Mouse (Mus musculus) heart, adult 2 months (tissue): ENCODE data around the gene Btnl9. TPM values are rescaled to one million over a fixed set of nuclear protein-coding genes. Genes with fewer than 3 reads are reported as not detected.

Experiments
- DNase-seq, 2 experiments: peaks; one replicate each; pipeline ENCODE4 v3.0.0; 2021
- H3K27ac ChIP-seq: fragments of 200-600 bp; 2 replicates; pipeline ENCODE4 v1.8.1; 2022
- H3K27me3 ChIP-seq: fragments of 200-500 bp; 2 replicates; pipeline ENCODE4 v1.6.1; 2012; ENCODE audit warnings: mild to moderate bottlenecking, low read length, inconsistent platforms, mixed read lengths; ENCODE audit not compliant: control insufficient read depth, insufficient read depth
- H3K36me3 ChIP-seq: fragments of 200-500 bp; 2 replicates; pipeline ENCODE4 v1.6.1; 2012; ENCODE audit warnings: low read length, inconsistent platforms; ENCODE audit not compliant: control insufficient read depth, insufficient read depth
- H3K4me1 ChIP-seq: fragments of 200-500 bp; 2 replicates; pipeline ENCODE4 v1.6.1; 2011; ENCODE audit warnings: low read length; ENCODE audit not compliant: control insufficient read depth, insufficient read depth
- H3K4me3 ChIP-seq: fragments of 200-600 bp; 2 replicates; pipeline ENCODE4 v1.8.1; 2022
- H3K79me2 ChIP-seq: fragments of 200-500 bp; replicated peaks from 2 replicates; pipeline ENCODE4 v1.6.1; 2012; ENCODE audit warnings: mild to moderate bottlenecking, inconsistent platforms, low read length, moderate library complexity, mixed read lengths; ENCODE audit not compliant: control insufficient read depth, insufficient read depth
- H3K9ac ChIP-seq: fragments of 200-500 bp; 2 replicates; pipeline ENCODE4 v1.6.1; 2012; ENCODE audit warnings: low read depth, mild to moderate bottlenecking, control low read depth, inconsistent platforms, low read length, mixed read lengths
- CTCF ChIP-seq: fragments of 200-600 bp; IDR thresholded peaks from 2 replicates; pipeline ENCODE4 v1.8.1; 2022; ENCODE audit warnings: antibody characterized with exemption, mild to moderate bottlenecking, moderate library complexity
- EP300 ChIP-seq: fragments of 200-500 bp; IDR thresholded peaks from 2 replicates; pipeline ENCODE4 v1.6.1; 2011; ENCODE audit warnings: low read depth, low read length, control low read depth; ENCODE audit not compliant: insufficient read depth
- POLR2A ChIP-seq: fragments of 200-500 bp; IDR thresholded peaks from 2 replicates; pipeline ENCODE4 v1.6.1; 2011; ENCODE audit warnings: mild to moderate bottlenecking, low read depth, low read length, control low read depth; ENCODE audit not compliant: insufficient read depth
- WGBS: fragments of 180-500 bp; shearing (Covaris S2); methylation state at CpG from one replicate; pipeline ENCODE4 v1.1.7; 2018; 5-methylcytosine and 5-hydroxymethylcytosine counted together
- intact Hi-C: fragments of 180-260 bp; cut with DNase I; formaldehyde crosslinking; loops from one replicate; pipeline ENCODE4 v1.15.1; 2025
- polyA plus RNA-seq: library from polyadenylated mRNA; depleted of rRNA; stranded (reverse); fragments of >200 nt; gene quantifications from 2 replicates; pipeline ENCODE4 v1.2.3, GENCODE M21; 2012; rRNA removed
- total RNA-seq, 2 experiments: library from RNA; stranded (reverse); gene quantifications; 2 replicates each; pipeline ENCODE4 v1.2.3; 2021

The Btnl9 gene
- total and polyA plus RNA-seq, 3 experiments = 18.9 to 31.4 (median 25.0) TPM

- no peak for DNase-seq
- no peak within 1 kb of the TSS for H3K27ac ChIP-seq
- H3K4me3 ChIP-seq = no peak within 1 kb of the TSS
- 79% methylated on average over 6 of the region's 6 CpGs for WGBS
- intact Hi-C loops = no loop called here
- H3K79me2 ChIP-seq = no peaks in the 10 kb centered on the region
- peaks cover 1% of the 10 kb centered on the region; the same call in 1 of the 2 replicates for H3K4me1 ChIP-seq
- H3K36me3 ChIP-seq = no peaks in the 10 kb centered on the region
- TF ChIP-seq EP300 = no peak
- no peak for TF ChIP-seq CTCF
- no peak for TF ChIP-seq POLR2A
- no peak within 1 kb of the TSS for H3K9ac ChIP-seq
- H3K27me3 ChIP-seq = no peaks in the 10 kb centered on the region
Observed at GRCm38 (mm10) chr11:49141974-49142373, 45.0 kb downstream of the Btnl9 start, which contains the start of gene Olfr1395. TSS of gene Olfr1395 (plus strand) at chr11:49142274.

DNA sequence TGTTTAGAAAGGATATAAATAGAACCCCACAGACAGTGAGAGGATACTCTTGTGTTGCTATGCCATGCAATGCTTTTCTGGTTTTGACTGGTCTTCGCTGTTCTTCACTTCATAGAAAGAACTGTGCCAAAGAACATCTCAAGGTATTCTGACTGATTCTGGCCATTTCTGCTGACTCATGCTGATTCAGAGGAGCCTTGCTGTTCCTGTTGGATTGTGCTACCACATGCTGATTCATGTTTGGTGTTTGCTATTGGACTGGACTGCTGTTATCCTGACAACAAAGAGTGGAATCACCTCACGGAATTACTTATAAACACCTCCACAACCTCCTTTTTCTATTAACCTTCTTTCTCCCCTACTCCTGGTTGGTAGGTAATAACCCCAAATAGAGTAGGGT is 62.8 kb downstream of the Btnl9 start:
- TF ChIP-seq CTCF (no peak), POLR2A (no peak), EP300 (no peak)
- Histone ChIP-seq H3K9ac (no peak overlapping the region), H3K27ac (no peak overlapping the region), H3K36me3 (no peaks in the 10 kb centered on the region), H3K27me3 (no peaks in the 10 kb centered on the region), H3K4me3 (no peak overlapping the region), H3K4me1 (no peaks in the 10 kb centered on the region; the same call in 1 of the 2 replicates), H3K79me2 (no peaks in the 10 kb centered on the region)
- intact Hi-C loops = no loop called here
- 87% methylated on average over 2 of the region's 2 CpGs for WGBS
- DNase-seq = no peak

GRCm38 (mm10) chr11:49119635-49120034 is 67.3 kb downstream of the Btnl9 start:
- H3K36me3 ChIP-seq = no peaks in the 10 kb centered on the region
- TF ChIP-seq CTCF = no peak
- peak; percentile 47; the same call in 1 of the 2 replicates for TF ChIP-seq POLR2A
- TF ChIP-seq EP300 = 0 out of 2 replicates have a peak, but pooled peaks have one; percentile 67
- peak overlapping the region; percentile 1; the same call in 1 of the 2 replicates for H3K4me3 ChIP-seq
- H3K79me2 ChIP-seq = no peaks in the 10 kb centered on the region
- DNase-seq = peak in 1 of 2 experiments; percentile 18
- no peaks in the 10 kb centered on the region for H3K27me3 ChIP-seq
- H3K4me1 ChIP-seq = no peaks in the 10 kb centered on the region; the same call in 1 of the 2 replicates
- intact Hi-C loops = no loop called here
- H3K27ac ChIP-seq = peak overlapping the region; percentile 67
- 31% methylated on average over 3 of the region's 3 CpGs for WGBS
- H3K9ac ChIP-seq = no peak overlapping the region

Other genes starting within 250 kb of the Btnl9 start
- 1 to 10 TPM; 2.8 to 5.0 TPM for gene Psme2b, start 241.0 kb downstream of the Btnl9 start, total RNA-seq
- gene Psme2b, start 241.0 kb downstream of the Btnl9 start, polyA plus RNA-seq = 3.1 and 6.6 TPM in 2 replicates
- not detected for gene Olfr56, start 208.3 kb downstream of the Btnl9 start, total RNA-seq
- 0.10 and 0.18 TPM in 2 replicates for gene Olfr56, start 208.3 kb downstream of the Btnl9 start, polyA plus RNA-seq
- 1 to 10 TPM; 4.3 to 5.1 TPM for gene 9930111J21Rik1, start 207.8 kb downstream of the Btnl9 start, total RNA-seq
- 3.4 and 6.2 TPM in 2 replicates for gene 9930111J21Rik1, start 207.8 kb downstream of the Btnl9 start, polyA plus RNA-seq
- gene Gm12185, start 194.9 kb downstream of the Btnl9 start, total RNA-seq = 1 to 10 TPM; 1.1 to 1.8 TPM
- 0.29 and 0.78 TPM in 2 replicates for gene Gm12185, start 194.9 kb downstream of the Btnl9 start, polyA plus RNA-seq
- gene Tgtp1, start 193.0 kb downstream of the Btnl9 start, total RNA-seq = 1 to 10 TPM; 2.7 to 7.6 TPM
- 1.8 and 2.2 TPM in 2 replicates for gene Tgtp1, start 193.0 kb downstream of the Btnl9 start, polyA plus RNA-seq
- 1 to 10 TPM; 5.5 to 7.1 TPM for gene 9930111J21Rik2, start 135.9 kb downstream of the Btnl9 start, total RNA-seq
- 1.9 and 4.9 TPM in 2 replicates for gene 9930111J21Rik2, start 135.9 kb downstream of the Btnl9 start, polyA plus RNA-seq
- gene Tgtp2, start 123.0 kb downstream of the Btnl9 start, total RNA-seq = 1 to 10 TPM; 1.2 to 6.9 TPM
- gene Tgtp2, start 123.0 kb downstream of the Btnl9 start, polyA plus RNA-seq = 7.2 and 10.3 TPM in 2 replicates
- 1 to 10 TPM; 2.5 to 3.3 TPM for gene Ifi47, start 110.6 kb downstream of the Btnl9 start, total RNA-seq
- gene Ifi47, start 110.6 kb downstream of the Btnl9 start, polyA plus RNA-seq = 2.6 and 3.3 TPM in 2 replicates
- gene Olfr1396, start 72.3 kb downstream of the Btnl9 start, total RNA-seq = 1 to 10 TPM in 1 of 2 experiments, under 1 TPM in 1; 0.97 to 1.4 TPM
- gene Olfr1396, start 72.3 kb downstream of the Btnl9 start, polyA plus RNA-seq = 4.4 and 9.7 TPM in 2 replicates
- gene Olfr1395, start 44.9 kb downstream of the Btnl9 start, total RNA-seq = not detected
- 0.12 TPM in 1 of 2 replicates, not detected in the other for gene Olfr1395, start 44.9 kb downstream of the Btnl9 start, polyA plus RNA-seq
- not detected for gene Olfr1394, start 32.8 kb downstream of the Btnl9 start, total RNA-seq
- not detected in 2 replicates for gene Olfr1394, start 32.8 kb downstream of the Btnl9 start, polyA plus RNA-seq
- gene Zfp62, start 16.1 kb upstream of the Btnl9 start, total RNA-seq = 10 to 100 TPM; 23.9 to 28.9 TPM
- gene Zfp62, start 16.1 kb upstream of the Btnl9 start, polyA plus RNA-seq = 2.9 and 8.2 TPM in 2 replicates
- gene Mgat1, start 57.0 kb upstream of the Btnl9 start, total RNA-seq = 10 to 100 TPM; 59.2 to 72.3 TPM
- gene Mgat1, start 57.0 kb upstream of the Btnl9 start, polyA plus RNA-seq = 74.4 and 86.4 TPM in 2 replicates
- gene Olfr1393, start 91.1 kb upstream of the Btnl9 start, total RNA-seq = under 1 TPM; 0.39 TPM
- 1.8 and 2.1 TPM in 2 replicates for gene Olfr1393, start 91.1 kb upstream of the Btnl9 start, polyA plus RNA-seq
- not detected for gene Olfr1392, start 98.1 kb upstream of the Btnl9 start, total RNA-seq
- 0.08 TPM in 1 of 2 replicates, not detected in the other for gene Olfr1392, start 98.1 kb upstream of the Btnl9 start, polyA plus RNA-seq
- not detected for gene Olfr10, start 117.6 kb upstream of the Btnl9 start, total RNA-seq
- not detected in 2 replicates for gene Olfr10, start 117.6 kb upstream of the Btnl9 start, polyA plus RNA-seq
- gene Olfr1391, start 135.6 kb upstream of the Btnl9 start, total RNA-seq = not detected
- gene Olfr1391, start 135.6 kb upstream of the Btnl9 start, polyA plus RNA-seq = not detected in 2 replicates
- gene Olfr1390, start 148.0 kb upstream of the Btnl9 start, total RNA-seq = not detected
- not detected in 2 replicates for gene Olfr1390, start 148.0 kb upstream of the Btnl9 start, polyA plus RNA-seq
- not detected for gene Olfr1389, start 235.9 kb upstream of the Btnl9 start, total RNA-seq
- not detected in 2 replicates for gene Olfr1389, start 235.9 kb upstream of the Btnl9 start, polyA plus RNA-seq
- not detected for gene Olfr1388, start 249.5 kb upstream of the Btnl9 start, total RNA-seq
- 0.06 TPM in 1 of 2 replicates, not detected in the other for gene Olfr1388, start 249.5 kb upstream of the Btnl9 start, polyA plus RNA-seq